Mouse (Mus musculus) midbrain, embryonic 13.5 days (tissue): ENCODE data around the gene Mvp. TPM values are rescaled to one million over a fixed set of nuclear protein-coding genes. Genes with fewer than 3 reads are reported as not detected.

ENCODE experiments used
- microRNA-seq: library from miRNA; unstranded; fragments of <30 nt; microRNA quantifications from one replicate; pipeline ENCODE4, GENCODE M21; 2016
- polyA plus RNA-seq: library from polyadenylated mRNA; unstranded; fragments of >200 nt; fragmentation: Nextera tagmentation; extraction: Ambion mirVana; gene quantifications from 2 replicates; pipeline ENCODE4 v1.2.1, GENCODE M21; 2015

Gene Mvp
- polyA plus RNA-seq, 1 experiment from 2014 or later, result 3.7 TPM

Small RNA genes within 50 kb of the gene (microRNA-seq; reads per million reads assigned to microRNA genes)
- gene Gm44343, result not detected

Other genes with a start within 250 kb of the Mvp start
- 2.5 and 2.9 TPM in 2 replicates for gene Gdpd3, start 248.3 kb downstream of the Mvp start, polyA plus RNA-seq
- gene Ypel3, start 237.7 kb downstream of the Mvp start, polyA plus RNA-seq, result 163 and 180 TPM in 2 replicates
- 0.36 and 0.49 TPM in 2 replicates for gene Tbx6, start 233.1 kb downstream of the Mvp start, polyA plus RNA-seq
- 224 and 241 TPM in 2 replicates for gene Ppp4c, start 222.1 kb downstream of the Mvp start, polyA plus RNA-seq
- gene Fam57b, start 217.0 kb downstream of the Mvp start, polyA plus RNA-seq, result 48.3 and 52.6 TPM in 2 replicates
- not detected in 2 replicates for gene 4930451I11Rik, start 183.0 kb downstream of the Mvp start, polyA plus RNA-seq
- 5.3 and 8.5 TPM in 2 replicates for gene Doc2a, start 167.2 kb downstream of the Mvp start, polyA plus RNA-seq
- gene Hirip3, start 152.6 kb downstream of the Mvp start, polyA plus RNA-seq, result 26.8 and 28.5 TPM in 2 replicates
- gene Ino80e, start 152.2 kb downstream of the Mvp start, polyA plus RNA-seq, result 84.3 and 88.8 TPM in 2 replicates
- 61.4 and 63.1 TPM in 2 replicates for gene Taok2, start 129.9 kb downstream of the Mvp start, polyA plus RNA-seq
- 33.2 and 35.0 TPM in 2 replicates for gene Tmem219, start 91.7 kb downstream of the Mvp start, polyA plus RNA-seq
- gene Kctd13, start 85.7 kb downstream of the Mvp start, polyA plus RNA-seq, result 84.3 and 85.7 TPM in 2 replicates
- 5.5 and 5.8 TPM in 2 replicates for gene Asphd1, start 65.0 kb downstream of the Mvp start, polyA plus RNA-seq
- 34.9 and 35.3 TPM in 2 replicates for gene Sez6l2, start 64.1 kb downstream of the Mvp start, polyA plus RNA-seq
- gene Cdipt, start 38.7 kb downstream of the Mvp start, polyA plus RNA-seq, result 101 and 108 TPM in 2 replicates
- gene Cdiptos, start 38.5 kb downstream of the Mvp start, polyA plus RNA-seq, result 0.72 and 0.85 TPM in 2 replicates
- gene Pagr1b, start 1.9 kb upstream of the Mvp start, polyA plus RNA-seq, result 0.30 TPM in 1 of 2 replicates, not detected in the other
- gene Pagr1a, start 2.7 kb upstream of the Mvp start, polyA plus RNA-seq, result 39.8 and 40.8 TPM in 2 replicates
- gene Gm42742, start 6.5 kb upstream of the Mvp start, polyA plus RNA-seq, result 72.0 and 73.9 TPM in 2 replicates
- 10.8 and 11.9 TPM in 2 replicates for gene Prrt2, start 6.6 kb upstream of the Mvp start, polyA plus RNA-seq
- 58.2 and 72.5 TPM in 2 replicates for gene Maz, start 12.4 kb upstream of the Mvp start, polyA plus RNA-seq
- 57.5 and 61.0 TPM in 2 replicates for gene Kif22, start 27.9 kb upstream of the Mvp start, polyA plus RNA-seq
- gene Zg16, start 72.7 kb upstream of the Mvp start, polyA plus RNA-seq, result not detected in 2 replicates
- gene AI467606, start 76.7 kb upstream of the Mvp start, polyA plus RNA-seq, result 0.90 and 1.5 TPM in 2 replicates
- gene Qprt, start 107.6 kb upstream of the Mvp start, polyA plus RNA-seq, result 0.79 and 0.98 TPM in 2 replicates
- gene Spn, start 123.2 kb upstream of the Mvp start, polyA plus RNA-seq, result 0.06 and 0.09 TPM in 2 replicates
- 90.8 and 96.1 TPM in 2 replicates for gene Cd2bp2, start 181.4 kb upstream of the Mvp start, polyA plus RNA-seq
- 30.0 and 30.7 TPM in 2 replicates for gene Tbc1d10b, start 193.8 kb upstream of the Mvp start, polyA plus RNA-seq
- 8.5 and 9.0 TPM in 2 replicates for gene Mylpf, start 194.3 kb upstream of the Mvp start, polyA plus RNA-seq
- gene Zfp553, start 218.4 kb upstream of the Mvp start, polyA plus RNA-seq, result 69.3 and 75.4 TPM in 2 replicates
- gene Sept1, start 218.5 kb upstream of the Mvp start, polyA plus RNA-seq, result 27.1 and 28.3 TPM in 2 replicates
- 50.5 and 59.7 TPM in 2 replicates for gene Zfp771, start 229.7 kb upstream of the Mvp start, polyA plus RNA-seq
- 142 and 143 TPM in 2 replicates for gene Dctpp1, start 246.1 kb upstream of the Mvp start, polyA plus RNA-seq